Mouse (Mus musculus) neural tube, embryonic 12.5 days (tissue): Measurements from ENCODE around the gene Akap2. TPM values are rescaled to one million over a fixed set of nuclear protein-coding genes. Genes with fewer than 3 reads are reported as not detected.

Experiments
- ATAC-seq: fragments of 200-750 bp; cut with Nextera tagmentation; 2 replicates; pipeline ENCODE4 v1.8.0; 2017; ENCODE audit warnings: low read depth, mild to moderate bottlenecking, moderate TSS enrichment, moderate library complexity; ENCODE audit not compliant: low FRiP score
- H3K27ac ChIP-seq: fragments of 300-500 bp; sonication (generic); 2 replicates; pipeline ENCODE4 v1.5.1; 2016
- H3K27me3 ChIP-seq: fragments of 300-500 bp; sonication (generic); replicated peaks from 2 replicates; pipeline ENCODE4 v1.6.1; 2016; ENCODE audit warnings: mild to moderate bottlenecking
- H3K36me3 ChIP-seq: fragments of 300-500 bp; sonication (generic); 2 replicates; pipeline ENCODE4 v1.6.1; 2016; ENCODE audit warnings: mild to moderate bottlenecking
- H3K4me1 ChIP-seq: fragments of 300-500 bp; sonication (generic); 2 replicates; pipeline ENCODE4 v1.6.1; 2016
- H3K4me2 ChIP-seq: fragments of 300-500 bp; sonication (generic); replicated peaks from 2 replicates; pipeline ENCODE4 v1.6.1; 2016; ENCODE audit warnings: mild to moderate bottlenecking
- H3K4me3 ChIP-seq: fragments of 300-500 bp; sonication (generic); 2 replicates; pipeline ENCODE4 v1.5.1; 2016
- H3K9ac ChIP-seq: fragments of 300-500 bp; sonication (generic); 2 replicates; pipeline ENCODE4 v1.6.1; 2016; ENCODE audit warnings: mild to moderate bottlenecking
- H3K9me3 ChIP-seq: fragments of 300-500 bp; sonication (generic); 2 replicates; pipeline ENCODE4 v1.6.1; 2016; ENCODE audit warnings: mild to moderate bottlenecking
- WGBS: fragments of 180-500 bp; shearing (Covaris S2); methylation state at CpG from one replicate; pipeline ENCODE4 v1.1.7; 2016; 5-methylcytosine and 5-hydroxymethylcytosine counted together
- polyA plus RNA-seq: library from polyadenylated mRNA; unstranded; fragments of >200 nt; fragmentation: Nextera tagmentation; extraction: Ambion mirVana; gene quantifications from 2 replicates; pipeline ENCODE4 v1.2.1, GENCODE M21; 2016

The Akap2 gene
- polyA plus RNA-seq, 1 experiment from 2014 or later, result 28.9 TPM

- Histone ChIP-seq H3K4me2 (no peak overlapping the region), H3K4me1 (0 out of 2 replicates have a peak, but pooled peaks cover 3% of the 10 kb centered on the region), H3K4me3 (no peak overlapping the region), H3K9ac (no peak overlapping the region), H3K27me3 (no peaks in the 10 kb centered on the region), H3K27ac (no peak overlapping the region), H3K9me3 (no peaks in the 10 kb centered on the region), H3K36me3 (no peaks in the 10 kb centered on the region)
- ATAC-seq, result no peak
These were observed 1.6 kb upstream of the Akap2 start for GRCm38 (mm10) chr4:57715849-57716248.

- H3K9me3 ChIP-seq, result no peaks in the 10 kb centered on the region
- ATAC-seq, result no peak
These were observed 722 bp upstream of the Akap2 start for GRCm38 (mm10) chr4:57716735-57717134.

DNA sequence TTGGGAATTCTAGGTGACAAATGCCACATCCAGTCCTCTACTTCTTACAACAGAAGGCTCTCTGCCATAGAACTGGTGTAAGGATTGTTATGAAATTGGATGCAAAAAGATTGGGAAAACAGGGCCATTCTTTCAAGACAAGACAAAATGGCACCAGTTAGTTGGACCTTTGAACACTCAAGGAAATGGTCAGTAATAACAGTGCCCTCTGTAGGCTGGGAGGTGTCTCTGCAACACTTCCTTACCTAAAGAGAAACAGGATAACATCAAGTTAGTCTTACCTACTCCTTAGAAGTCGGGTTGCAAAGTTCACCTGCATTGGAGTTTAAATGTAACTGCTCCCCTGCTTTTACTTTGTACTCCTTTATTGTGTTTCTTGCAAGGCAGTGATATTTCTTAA lies 1.9 kb downstream of the Akap2 start:
- Histone ChIP-seq H3K9ac (no peak overlapping the region), H3K9me3 (no peaks in the 10 kb centered on the region), H3K4me3 (no peak overlapping the region), H3K4me2 (no peak overlapping the region), H3K27me3 (no peaks in the 10 kb centered on the region), H3K36me3 (no peaks in the 10 kb centered on the region), H3K4me1 (0 out of 2 replicates have a peak, but pooled peaks cover 3% of the 10 kb centered on the region), H3K27ac (no peak overlapping the region)
- ATAC-seq, result no peak
- 93% methylated on average over 1 of the region's 1 CpGs for WGBS

More at GRCm38 (mm10) chr4:57716735-57717134, 722 bp upstream of the Akap2 start:
- Histone ChIP-seq H3K36me3 (no peaks in the 10 kb centered on the region), H3K27ac (no peak overlapping the region), H3K9ac (no peak overlapping the region), H3K4me1 (0 out of 2 replicates have a peak, but pooled peaks cover 3% of the 10 kb centered on the region), H3K27me3 (no peaks in the 10 kb centered on the region), H3K4me2 (no peak overlapping the region), H3K4me3 (no peak overlapping the region)
- 34% methylated on average over 4 of the region's 4 CpGs for WGBS

DNA sequence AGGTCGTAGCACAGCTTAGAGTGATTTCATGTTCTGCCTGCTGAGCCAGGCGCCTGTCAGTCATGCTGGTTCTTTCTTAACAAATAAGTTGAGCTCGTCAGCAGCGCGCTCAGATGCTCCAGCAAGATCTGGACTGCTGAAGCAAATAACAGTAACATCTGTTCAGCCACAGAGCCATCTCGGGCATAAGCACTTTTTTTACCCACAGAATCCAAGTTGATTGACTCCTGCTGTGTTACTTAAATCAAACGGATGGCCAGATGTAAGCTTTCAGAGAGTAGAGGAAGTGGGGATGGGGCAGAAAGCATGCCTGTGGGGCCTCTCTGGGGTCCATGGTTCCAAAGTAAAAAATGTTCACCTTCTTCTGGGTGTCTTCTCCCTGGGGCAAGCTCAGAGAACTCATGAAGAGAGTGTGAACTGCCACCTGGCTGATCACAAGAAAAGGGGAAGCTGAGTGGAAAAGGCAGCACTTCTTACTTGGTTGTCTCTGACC lies 3.5 kb downstream of the Akap2 start:
- no peak overlapping the region for H3K4me2 ChIP-seq
- H3K4me3 ChIP-seq, result no peak overlapping the region
- H3K4me1 ChIP-seq, result 0 out of 2 replicates have a peak, but pooled peaks cover 3% of the 10 kb centered on the region
- no peaks in the 10 kb centered on the region for H3K27me3 ChIP-seq
- 51% methylated on average over 7 of the region's 7 CpGs for WGBS
- ATAC-seq, result no peak
- no peak overlapping the region for H3K9ac ChIP-seq
- no peak overlapping the region for H3K27ac ChIP-seq
- no peaks in the 10 kb centered on the region for H3K36me3 ChIP-seq
- no peaks in the 10 kb centered on the region for H3K9me3 ChIP-seq

DNA sequence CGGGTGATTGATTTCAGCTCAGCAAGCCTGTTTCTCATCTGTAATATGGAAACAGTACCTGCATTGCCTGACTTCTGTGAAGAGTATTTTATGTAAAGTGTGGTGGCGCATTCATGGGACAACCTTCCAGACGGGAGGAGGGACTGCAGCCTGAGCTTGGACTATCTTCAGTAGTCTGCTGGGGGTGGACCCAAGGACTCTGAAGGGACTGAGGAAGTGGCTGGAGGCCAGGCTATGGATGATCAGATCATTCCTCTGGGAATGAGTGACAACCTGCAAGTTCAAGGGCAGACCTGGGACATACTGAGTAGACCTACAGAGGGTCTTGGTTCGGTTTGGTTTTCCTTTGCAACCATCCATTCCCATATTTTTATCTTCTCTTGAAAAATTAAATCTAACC lies 4.8 kb downstream of the Akap2 start:
- Histone ChIP-seq H3K27me3 (no peaks in the 10 kb centered on the region), H3K36me3 (no peaks in the 10 kb centered on the region), H3K9me3 (no peaks in the 10 kb centered on the region), H3K27ac (no peak overlapping the region), H3K4me2 (no peak overlapping the region), H3K4me1 (no peaks in the 10 kb centered on the region), H3K9ac (no peak overlapping the region), H3K4me3 (no peak overlapping the region)
- ATAC-seq, result no peak
- WGBS, result 86% methylated on average over 4 of the region's 4 CpGs

GRCm38 (mm10) chr4:57723659-57724058 lies 6.2 kb downstream of the Akap2 start:
- Histone ChIP-seq H3K4me3 (no peak overlapping the region), H3K9ac (no peak overlapping the region), H3K27me3 (no peaks in the 10 kb centered on the region), H3K4me2 (no peak overlapping the region), H3K27ac (no peak overlapping the region), H3K36me3 (no peaks in the 10 kb centered on the region), H3K9me3 (no peaks in the 10 kb centered on the region), H3K4me1 (no peaks in the 10 kb centered on the region)
- 63% methylated on average over 2 of the region's 2 CpGs for WGBS
- no peak for ATAC-seq

- Histone ChIP-seq H3K4me2 (no peak overlapping the region), H3K9me3 (no peaks in the 10 kb centered on the region), H3K4me1 (no peaks in the 10 kb centered on the region), H3K27me3 (no peaks in the 10 kb centered on the region), H3K9ac (no peak overlapping the region), H3K27ac (no peak overlapping the region), H3K4me3 (no peak overlapping the region), H3K36me3 (no peaks in the 10 kb centered on the region)
- ATAC-seq, result no peak
- 90% methylated on average over 1 of the region's 1 CpGs for WGBS
These were observed 8.1 kb downstream of the Akap2 start for GRCm38 (mm10) chr4:57725569-57725968.

DNA sequence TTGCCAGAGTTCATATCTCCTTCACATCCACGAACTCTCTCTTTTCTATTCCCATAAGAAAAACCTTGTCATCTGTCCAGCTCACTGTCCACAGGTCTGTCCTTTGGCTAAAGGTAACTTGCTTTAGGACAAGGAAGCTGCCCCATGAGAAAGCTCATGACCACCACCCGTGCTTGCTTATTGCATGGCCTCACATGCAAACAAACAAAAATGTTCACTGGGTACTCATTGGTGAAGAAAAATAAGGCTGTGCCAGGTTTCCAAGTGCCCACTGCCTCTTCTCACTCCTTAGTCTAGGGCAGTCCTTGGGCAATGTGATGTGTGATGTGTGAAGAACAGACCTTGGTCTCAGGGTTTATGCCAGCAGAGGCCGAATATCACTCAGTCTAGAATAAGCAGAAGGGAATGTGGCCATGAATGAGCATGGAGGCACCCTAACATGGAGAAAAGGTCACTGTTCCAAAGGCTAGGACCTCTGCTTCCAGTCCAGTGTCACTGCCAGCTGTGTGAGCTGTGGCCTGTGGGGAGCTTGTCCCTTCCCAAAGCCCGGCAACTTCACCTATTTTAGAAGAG lies 11.2 kb downstream of the Akap2 start:
- no peak overlapping the region for H3K27ac ChIP-seq
- no peak for ATAC-seq
- no peak overlapping the region for H3K4me3 ChIP-seq
- H3K4me2 ChIP-seq, result no peak overlapping the region
- no peaks in the 10 kb centered on the region for H3K4me1 ChIP-seq
- WGBS, result 85% methylated on average over 4 of the region's 4 CpGs
- H3K27me3 ChIP-seq, result no peaks in the 10 kb centered on the region
- no peak overlapping the region for H3K9ac ChIP-seq
- H3K9me3 ChIP-seq, result no peaks in the 10 kb centered on the region
- H3K36me3 ChIP-seq, result no peaks in the 10 kb centered on the region

DNA sequence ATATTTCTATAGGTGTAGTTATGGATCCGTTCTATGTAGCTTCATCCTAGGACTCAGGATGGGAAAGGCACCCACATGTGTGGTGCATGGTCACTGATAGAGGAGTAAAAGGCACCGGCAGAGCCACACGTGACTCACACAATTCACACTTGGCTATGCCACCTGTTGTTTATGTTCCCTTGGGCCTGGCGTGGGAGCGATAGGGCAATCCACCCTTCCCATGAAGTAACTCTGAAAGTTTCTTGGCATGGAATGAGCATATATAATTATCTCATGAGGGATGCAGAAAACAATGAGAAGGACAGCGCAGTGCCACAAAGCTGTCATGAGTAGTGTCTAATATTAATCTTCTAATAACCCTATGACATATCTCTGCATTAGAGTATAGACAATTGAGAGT lies 12.6 kb downstream of the Akap2 start:
- ATAC-seq, result no peak
- H3K36me3 ChIP-seq, result no peaks in the 10 kb centered on the region

DNA sequence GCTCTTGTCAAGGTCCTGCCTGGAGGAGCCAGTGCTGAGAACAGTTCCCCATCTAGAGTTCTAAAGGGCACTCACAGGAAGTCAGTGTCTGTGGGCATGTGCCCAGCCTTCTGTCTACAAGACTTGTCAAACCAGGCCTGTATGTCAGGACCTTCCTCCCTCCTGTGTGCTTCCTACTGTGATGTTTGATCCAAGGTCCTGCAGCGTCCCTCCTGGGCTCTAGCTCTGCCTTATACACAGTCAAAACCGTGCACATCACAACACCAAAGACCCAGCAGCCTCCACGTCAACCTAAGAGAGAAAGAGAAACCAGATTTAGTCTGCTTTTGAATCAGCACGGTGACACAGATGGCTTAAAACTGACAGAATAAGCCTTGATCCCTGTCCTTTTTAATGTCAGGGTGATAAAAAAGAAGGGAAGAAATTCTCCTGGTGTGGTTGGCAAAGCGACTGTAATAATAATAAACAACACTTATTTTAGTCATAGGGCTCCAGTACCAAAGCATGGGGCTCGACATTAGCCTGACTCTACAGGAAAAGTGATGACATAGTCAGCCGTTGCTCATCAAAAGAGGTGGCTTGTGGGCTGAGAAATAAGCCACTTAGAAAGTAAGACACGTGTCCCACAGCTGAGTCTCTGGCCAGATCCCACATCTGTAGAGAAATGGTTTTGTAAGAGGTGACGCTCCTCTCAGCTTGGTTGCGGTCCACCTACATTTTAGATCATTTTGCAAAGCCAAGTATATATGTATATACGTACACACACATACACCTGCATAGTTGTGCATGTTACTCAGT lies 13.5 kb downstream of the Akap2 start:
- H3K4me2 ChIP-seq, result no peak overlapping the region
- no peak for ATAC-seq
- no peak overlapping the region for H3K9ac ChIP-seq
- H3K36me3 ChIP-seq, result no peaks in the 10 kb centered on the region
- WGBS, result 85% methylated on average over 11 of the region's 11 CpGs
- H3K9me3 ChIP-seq, result no peaks in the 10 kb centered on the region
- no peak overlapping the region for H3K4me3 ChIP-seq
- no peak overlapping the region for H3K27ac ChIP-seq
- H3K4me1 ChIP-seq, result no peaks in the 10 kb centered on the region
- no peaks in the 10 kb centered on the region for H3K27me3 ChIP-seq

More for the DNA sequence above, 12.6 kb downstream of the Akap2 start:
- Histone ChIP-seq H3K4me3 (no peak overlapping the region), H3K27ac (no peak overlapping the region), H3K4me2 (no peak overlapping the region), H3K9ac (no peak overlapping the region), H3K9me3 (no peaks in the 10 kb centered on the region), H3K4me1 (no peaks in the 10 kb centered on the region), H3K27me3 (no peaks in the 10 kb centered on the region)
- 90% methylated on average over 6 of the region's 6 CpGs for WGBS

GRCm38 (mm10) chr4:57732351-57732750 lies 14.9 kb downstream of the Akap2 start:
- Histone ChIP-seq H3K27me3 (no peaks in the 10 kb centered on the region), H3K9ac (no peak overlapping the region), H3K27ac (no peak overlapping the region), H3K4me2 (no peak overlapping the region), H3K36me3 (no peaks in the 10 kb centered on the region), H3K4me3 (no peak overlapping the region), H3K9me3 (no peaks in the 10 kb centered on the region), H3K4me1 (no peaks in the 10 kb centered on the region)
- WGBS, result 87% methylated on average over 5 of the region's 5 CpGs
- ATAC-seq, result no peak

DNA sequence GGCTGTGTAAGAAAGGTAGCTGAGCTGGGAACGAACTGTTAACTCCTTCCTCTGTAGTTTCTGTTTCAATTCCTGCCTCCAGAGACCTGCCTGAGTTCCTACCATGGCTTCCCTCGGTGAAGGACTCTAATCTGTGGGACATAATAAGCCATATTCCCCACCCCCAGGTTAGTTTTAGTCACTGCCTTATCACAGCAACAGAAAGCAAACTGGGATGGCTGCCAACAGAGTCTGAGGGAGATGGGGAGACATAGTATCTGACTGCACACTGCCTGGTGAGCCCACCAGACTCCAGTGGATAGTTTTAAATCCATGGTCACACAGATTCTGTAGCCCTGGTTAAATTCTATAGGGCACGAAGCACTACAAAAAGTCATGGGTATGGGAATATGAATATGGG lies 16.0 kb downstream of the Akap2 start:
- Histone ChIP-seq H3K9me3 (no peaks in the 10 kb centered on the region), H3K4me2 (no peak overlapping the region), H3K36me3 (no peaks in the 10 kb centered on the region), H3K4me3 (no peak overlapping the region), H3K27me3 (no peaks in the 10 kb centered on the region), H3K9ac (no peak overlapping the region), H3K4me1 (no peaks in the 10 kb centered on the region), H3K27ac (no peak overlapping the region)
- ATAC-seq, result no peak
- 72% methylated on average over 3 of the region's 3 CpGs for WGBS
